Mouse (Mus musculus) Patski (cell line): ENCODE results near the gene Gabbr2. TPM values are rescaled to one million over a fixed set of nuclear protein-coding genes. Genes with fewer than 3 reads are reported as not detected.

Experiments
- ATAC-seq: fragments of 100-300 bp; one replicate; pipeline ENCODE4 v1.8.0; 2021
- CTCF ChIA-PET: fragments of 350-600 bp; sonication (Branson Sonifier 250); formaldehyde crosslinking; loops from one replicate; lab custom pipeline; 2022; ENCODE audit warnings: inconsistent platforms; lab: Charles Lee
- POLR2A ChIA-PET: fragments of 350-600 bp; sonication (Branson Sonifier 250); formaldehyde crosslinking; loops from one replicate; lab custom pipeline; 2022; ENCODE audit warnings: antibody characterized with exemption, inconsistent platforms; lab: Charles Lee
- DNase-seq: peaks from one replicate; pipeline ENCODE4 v3.0.0-alpha.2; 2011; ENCODE audit warnings: low read depth, low spot score
- H3K27me3 ChIP-seq: fragments of 371-371 bp; one replicate; pipeline ENCODE4 v1.5.1; 2021
- CTCF ChIP-seq: fragments of 100-300 bp; IDR thresholded peaks from one replicate; pipeline ENCODE4 v1.5.1; 2021
- in situ Hi-C: fragments of 300-500 bp; cut with MboI; formaldehyde crosslinking; loops from 3 replicates; pipeline ENCODE4 v1.11.1; 2018; ENCODE audit warnings: low pct_unique_long_range_greater_than_20kb, mixed read lengths
- polyA plus RNA-seq: library from polyadenylated mRNA; unstranded; gene quantifications from one replicate; pipeline ENCODE4 v1.2.3, GENCODE M21; 2021

Gene Gabbr2
- polyA plus RNA-seq, 1 experiment from 2014 or later, result not detected

GRCm38 (mm10) chr4:46827471-46827870 is 164.2 kb downstream of the Gabbr2 start:
- no peak for TF ChIP-seq CTCF
- ATAC-seq (no peak), DNase-seq (no peak)
- in situ Hi-C loops, result no loop called here
- ChIA-PET CTCF (no interaction called here), POLR2A (no interaction called here)
- peaks cover under 1% of the 10 kb centered on the region for H3K27me3 ChIP-seq

GRCm38 (mm10) chr4:46825846-46826529 is 165.7 kb downstream of the Gabbr2 start:
- peaks cover 7% of the 10 kb centered on the region for H3K27me3 ChIP-seq
- no peak for TF ChIP-seq CTCF
- no peak for ATAC-seq
- in situ Hi-C loops, result no loop called here
- ChIA-PET CTCF (no interaction called here), POLR2A (interaction anchor here (0.6 kb wide), 1 partner anchor 11 kb away, joined by 4 read pairs; no protein-coding TSS in a partner anchor)
- no peak for DNase-seq

- H3K27me3 ChIP-seq, result peaks cover 7% of the 10 kb centered on the region
- ATAC-seq (no peak), DNase-seq (no peak)
- no peak for TF ChIP-seq CTCF
- ChIA-PET CTCF (no interaction called here), POLR2A (no interaction called here)
- in situ Hi-C loops, result no loop called here
These were observed 167.9 kb downstream of the Gabbr2 start for GRCm38 (mm10) chr4:46823738-46824137.

GRCm38 (mm10) chr4:46821709-46822108 is 170.0 kb downstream of the Gabbr2 start:
- H3K27me3 ChIP-seq, result peaks cover 7% of the 10 kb centered on the region
- ChIA-PET CTCF (no interaction called here), POLR2A (no interaction called here)
- DNase-seq (no peak), ATAC-seq (no peak)
- in situ Hi-C loops, result no loop called here
- TF ChIP-seq CTCF, result no peak

GRCm38 (mm10) chr4:46814954-46815353 is 176.7 kb downstream of the Gabbr2 start:
- ATAC-seq, result no peak
- POLR2A ChIA-PET, result no interaction called here
- peaks cover 4% of the 10 kb centered on the region for H3K27me3 ChIP-seq
- CTCF ChIA-PET, result no interaction called here
- no peak for DNase-seq
- no peak for TF ChIP-seq CTCF
- in situ Hi-C loops, result no loop called here

GRCm38 (mm10) chr4:46814236-46814635 is 177.4 kb downstream of the Gabbr2 start:
- ChIA-PET POLR2A (no interaction called here), CTCF (interaction anchor here (0.8 kb wide), 1 partner anchor 28 kb away, joined by 3 read pairs; no protein-coding TSS in a partner anchor)
- no peak for ATAC-seq
- H3K27me3 ChIP-seq, result peaks cover 4% of the 10 kb centered on the region
- TF ChIP-seq CTCF, result no peak
- no peak for DNase-seq
- in situ Hi-C loops, result no loop called here

- no peak for ATAC-seq
- in situ Hi-C loops, result no loop called here
- ChIA-PET CTCF (no interaction called here), POLR2A (no interaction called here)
- peaks cover 4% of the 10 kb centered on the region for H3K27me3 ChIP-seq
- TF ChIP-seq CTCF, result no peak
- no peak for DNase-seq
These were observed 180.5 kb downstream of the Gabbr2 start for GRCm38 (mm10) chr4:46811165-46811564.

- ATAC-seq (no peak), DNase-seq (no peak)
- H3K27me3 ChIP-seq, result peaks cover 4% of the 10 kb centered on the region
- ChIA-PET CTCF (no interaction called here), POLR2A (no interaction called here)
- in situ Hi-C loops, result no loop called here
- TF ChIP-seq CTCF, result no peak
These were observed 184.8 kb downstream of the Gabbr2 start for GRCm38 (mm10) chr4:46806876-46807275.

- no peak for TF ChIP-seq CTCF
- ChIA-PET CTCF (no interaction called here), POLR2A (no interaction called here)
- no peak for DNase-seq
- in situ Hi-C loops, result no loop called here
- ATAC-seq, result no peak
- H3K27me3 ChIP-seq, result no peaks in the 10 kb centered on the region
These were observed 185.8 kb downstream of the Gabbr2 start for GRCm38 (mm10) chr4:46805910-46806309.

- H3K27me3 ChIP-seq, result no peaks in the 10 kb centered on the region
- in situ Hi-C loops, result no loop called here
- DNase-seq, result no peak
- POLR2A ChIA-PET, result no interaction called here
- no peak for ATAC-seq
- CTCF ChIA-PET, result no interaction called here
- TF ChIP-seq CTCF, result no peak
These were observed 189.3 kb downstream of the Gabbr2 start for GRCm38 (mm10) chr4:46802386-46802785.

- DNase-seq, result no peak
- POLR2A ChIA-PET, result no interaction called here
- in situ Hi-C loops, result no loop called here
These were observed 191.8 kb downstream of the Gabbr2 start for GRCm38 (mm10) chr4:46799904-46800303.

More at GRCm38 (mm10) chr4:46799904-46800303, 191.8 kb downstream of the Gabbr2 start:
- CTCF ChIA-PET, result no interaction called here
- no peak for TF ChIP-seq CTCF
- H3K27me3 ChIP-seq, result no peaks in the 10 kb centered on the region
- ATAC-seq, result no peak
